Mouse (Mus musculus) adrenal gland, postnatal 4 days (tissue): ENCODE data around the gene Zfp605. TPM values are rescaled to one million over a fixed set of nuclear protein-coding genes. Genes with fewer than 3 reads are reported as not detected.
"Not testable (repeated sequence)": the region's sequence is repeated elsewhere in the genome, so short reads cannot be mapped to it uniquely, and the experiment has no call there.

Experiments used
- DNase-seq, 2 experiments: peaks; one replicate each; pipeline ENCODE4 v3.0.0; 2021 to 2022; ENCODE audit warnings: low spot score in 2 of 2, mixed read lengths in 2 of 2
- total RNA-seq, 2 experiments: library from RNA; stranded (reverse); gene quantifications; 2 replicates each; pipeline ENCODE4 v1.2.3; 2021

Gene Zfp605
- total RNA-seq, 2 experiments from 2014 or later: 7.6 to 8.2 TPM

DNA sequence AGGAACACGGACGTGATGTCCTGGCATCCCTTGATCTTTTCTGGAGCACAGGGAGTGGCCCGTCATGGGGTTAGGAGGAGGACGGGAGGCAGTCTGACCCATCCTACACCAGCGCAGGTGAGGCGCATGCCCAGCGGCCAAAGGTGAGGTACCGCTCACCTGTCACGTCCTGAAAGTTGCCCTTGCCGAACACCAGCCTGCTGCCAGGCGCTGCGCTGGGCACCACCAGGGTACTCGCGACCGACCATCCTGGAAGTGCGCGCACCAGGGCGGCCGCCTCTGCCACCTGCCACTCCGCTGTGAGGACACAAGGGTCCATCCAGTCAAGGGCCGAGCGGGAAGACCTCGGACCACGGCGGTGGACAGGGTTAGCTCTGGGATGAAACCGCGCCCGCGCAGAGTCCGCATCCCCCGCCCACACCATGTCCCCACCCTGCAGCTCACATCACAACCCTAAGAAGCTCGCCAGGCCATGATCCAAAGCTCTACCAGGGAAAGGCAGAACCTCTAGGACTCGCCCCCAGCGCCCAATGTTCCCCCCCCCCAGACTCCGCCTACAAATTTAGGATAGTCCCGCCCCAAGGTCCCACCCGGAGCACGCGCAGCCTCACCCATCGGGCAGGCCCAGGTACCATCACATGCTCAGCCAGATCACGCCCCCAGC lies 2.9 kb upstream of the Zfp605 start:
- DNase-seq: no peak

GRCm38 (mm10) chr5:110107581-110108304 lies 2.1 kb upstream of the Zfp605 start, which contains the start of gene Gtpbp6:
TSS of gene Gtpbp6 (minus strand) at chr5:110108197.
- peak; percentile 87 to 92 for DNase-seq

DNA sequence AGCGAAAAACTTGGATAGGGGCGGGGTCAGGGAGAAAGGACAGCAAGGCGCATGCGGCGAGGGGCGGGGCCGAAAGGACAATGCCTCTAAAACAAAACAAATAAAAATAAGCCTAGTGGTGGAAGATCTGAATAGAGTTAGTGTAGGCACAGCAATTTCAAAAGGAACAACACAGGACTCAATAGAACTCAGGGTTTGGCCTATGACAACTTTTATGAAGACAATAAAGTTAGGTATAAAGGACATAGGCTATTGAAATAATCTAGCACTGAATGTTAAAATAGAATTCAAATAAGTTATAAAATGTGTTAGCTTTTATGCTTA lies 1.6 kb upstream of the Zfp605 start:
- no peak for DNase-seq

- DNase-seq: not testable (repeated sequence)
These were observed 12.5 kb downstream of the Zfp605 start for GRCm38 (mm10) chr5:110122380-110122779.

GRCm38 (mm10) chr5:110135293-110136086 lies 25.6 kb downstream of the Zfp605 start, which contains the start of gene Chfr:
TSS of gene Chfr (plus strand) at chr5:110135842.
- DNase-seq: peak; percentile 98

DNA sequence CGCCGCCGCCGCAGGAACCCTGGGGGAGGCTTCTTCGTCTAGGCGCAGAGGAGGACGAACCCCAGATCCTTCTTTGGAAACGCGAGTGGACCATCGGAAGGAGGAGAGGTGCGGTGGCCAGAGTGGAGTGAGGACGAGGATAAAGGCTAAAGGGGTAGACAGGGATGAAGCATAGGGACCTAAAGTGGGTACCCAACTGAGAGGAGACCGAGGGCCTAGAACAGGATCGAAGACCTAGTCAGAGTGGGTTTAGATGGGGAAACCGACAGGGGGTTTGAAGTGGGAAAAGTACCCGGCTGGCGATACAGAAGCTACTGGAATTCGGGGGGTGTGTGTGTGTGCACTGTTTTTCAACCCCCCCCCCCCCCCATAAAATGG lies 26.2 kb downstream of the Zfp605 start:
- no peak for DNase-seq

DNA sequence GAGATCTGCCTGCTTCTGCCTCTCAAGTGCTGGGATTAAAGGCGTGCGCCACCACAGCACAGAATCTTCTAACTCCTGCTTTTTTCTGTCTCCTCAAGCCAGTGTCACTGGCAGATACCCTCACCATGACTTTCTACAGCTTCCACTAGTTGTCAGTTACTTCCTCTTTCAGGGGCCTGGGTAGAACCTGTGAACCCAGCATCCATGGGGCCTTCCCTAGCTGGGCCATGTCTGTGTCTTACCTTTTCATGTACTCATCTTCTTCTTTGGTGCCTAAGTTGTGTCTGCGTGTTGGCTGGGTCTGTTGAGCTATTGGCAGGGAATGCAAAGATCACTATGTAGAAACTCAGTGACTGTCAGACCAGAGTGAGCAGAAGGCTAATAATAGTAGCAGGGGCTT lies 27.9 kb downstream of the Zfp605 start:
- DNase-seq: no peak

- DNase-seq: no peak
These were observed 29.4 kb downstream of the Zfp605 start for GRCm38 (mm10) chr5:110139325-110139724.

- DNase-seq: no peak
These were observed 30.5 kb downstream of the Zfp605 start for GRCm38 (mm10) chr5:110140424-110140823.

- DNase-seq: no peak
These were observed 32.4 kb downstream of the Zfp605 start for GRCm38 (mm10) chr5:110142309-110142708.

- DNase-seq: no peak
These were observed 33.1 kb downstream of the Zfp605 start for GRCm38 (mm10) chr5:110143007-110143406.

- no peak for DNase-seq
These were observed 59.5 kb downstream of the Zfp605 start for GRCm38 (mm10) chr5:110169374-110169773.

DNA sequence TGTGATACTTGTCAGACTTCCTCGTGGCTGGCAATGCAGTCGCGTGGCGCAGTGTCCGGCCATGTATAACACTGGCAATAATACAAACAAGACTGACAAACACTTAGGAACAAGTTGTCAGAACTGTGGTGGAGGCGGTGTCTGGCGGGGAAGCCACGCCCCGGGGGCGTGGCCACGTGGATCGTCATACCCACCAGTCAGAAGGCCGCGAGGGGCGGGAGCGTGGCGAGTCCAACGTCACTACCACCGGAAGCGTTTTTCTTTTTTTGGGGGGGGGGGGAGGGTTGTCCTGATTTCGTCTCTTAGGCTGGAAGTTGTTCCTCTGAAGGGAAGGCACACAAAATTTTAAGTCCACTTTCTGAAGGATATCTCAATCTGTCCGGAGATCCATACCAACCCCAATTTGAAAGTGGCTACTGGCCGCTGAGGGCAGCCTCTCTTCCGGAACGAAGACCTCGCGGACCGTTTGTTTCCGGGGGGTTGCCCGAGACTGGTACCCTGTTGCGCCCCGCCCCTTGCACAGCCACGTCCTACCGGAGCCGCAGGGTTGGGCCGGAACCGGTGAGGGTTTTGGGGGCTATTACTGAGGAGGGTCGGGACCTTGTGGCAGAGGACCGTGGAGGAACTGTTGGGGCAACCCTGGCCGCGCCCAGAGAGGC lies 66.6 kb downstream of the Zfp605 start, which contains the start of gene Golga3:
Gene Golga3 (plus strand): TSS at position 340 of the 659 bp plus-strand sequence.
- peak; percentile 81 to 83 for DNase-seq

DNA sequence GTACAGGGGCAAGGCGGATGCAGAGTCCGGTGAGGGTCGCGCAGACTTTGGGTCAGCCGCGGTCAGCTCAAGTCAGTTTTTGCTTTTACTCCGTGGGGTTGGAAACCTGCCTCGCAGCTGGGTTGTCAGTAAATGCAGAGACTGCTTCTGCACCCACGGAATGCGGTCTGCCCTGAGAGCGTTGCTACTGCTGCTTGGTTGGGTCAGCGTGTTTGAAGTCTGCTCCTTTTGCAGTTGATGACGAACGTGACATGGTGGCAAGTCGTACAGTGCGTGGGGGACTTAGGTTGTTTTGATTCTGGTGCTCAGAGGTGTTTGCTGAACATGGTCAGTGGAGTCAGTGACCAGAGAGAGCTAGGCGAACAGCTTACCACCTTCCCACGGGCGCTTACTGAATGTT lies 67.1 kb downstream of the Zfp605 start:
- peak in 1 of 2 experiments; percentile 4 for DNase-seq

DNA sequence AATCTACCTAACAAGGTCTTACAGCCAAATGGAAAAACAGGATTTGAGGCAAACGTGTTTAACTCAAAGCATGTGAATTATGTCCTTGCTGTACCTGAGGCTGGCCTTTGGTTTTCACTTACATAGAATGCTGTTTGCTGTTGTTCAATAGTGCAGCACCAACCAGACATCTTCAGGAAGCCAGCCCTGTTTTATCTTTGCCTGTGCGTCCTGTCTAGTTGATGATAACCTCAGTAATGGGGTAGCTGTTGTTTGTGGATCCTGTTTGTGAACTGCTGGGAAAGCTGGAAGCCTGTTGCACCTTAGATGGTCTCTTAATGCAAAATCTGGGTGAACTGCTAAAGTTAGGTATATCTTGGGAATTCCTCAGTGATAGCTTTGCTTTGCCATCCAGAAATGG lies 68.7 kb downstream of the Zfp605 start:
- no peak for DNase-seq

Other genes with a start within 250 kb of the Zfp605 start
- gene Gm15446, start 186.7 kb upstream of the Zfp605 start, total RNA-seq: 10 to 100 TPM; 14.1 to 14.4 TPM
- 10 to 100 TPM; 33.3 to 33.5 TPM for gene Zfp932, start 113.6 kb upstream of the Zfp605 start, total RNA-seq
- gene Gm17655, start 37.6 kb upstream of the Zfp605 start, total RNA-seq: 10 to 100 TPM; 11.4 to 15.8 TPM
- under 1 TPM; 0.65 to 0.87 TPM for gene Gm35315, start 15.7 kb upstream of the Zfp605 start, total RNA-seq
- gene Plcxd1, start 10.1 kb upstream of the Zfp605 start, total RNA-seq: under 1 TPM; 0.20 to 0.25 TPM
- gene Gtpbp6, start 1.9 kb upstream of the Zfp605 start, total RNA-seq: 10 to 100 TPM; 58.3 to 59.9 TPM
- 10 to 100 TPM; 48.3 to 54.5 TPM for gene Chfr, start 25.8 kb downstream of the Zfp605 start, total RNA-seq
- 10 to 100 TPM; 39.9 to 43.6 TPM for gene Golga3, start 66.6 kb downstream of the Zfp605 start, total RNA-seq
- gene Ankle2, start 120.9 kb downstream of the Zfp605 start, total RNA-seq: 10 to 100 TPM; 47.2 to 48.3 TPM
- 10 to 100 TPM; 48.1 to 49.0 TPM for gene Pgam5, start 159.8 kb downstream of the Zfp605 start, total RNA-seq
- 10 to 100 TPM; 12.9 to 16.3 TPM for gene Pxmp2, start 176.1 kb downstream of the Zfp605 start, total RNA-seq
- 10 to 100 TPM; 18.1 to 22.2 TPM for gene Pole, start 176.2 kb downstream of the Zfp605 start, total RNA-seq
- gene P2rx2, start 233.1 kb downstream of the Zfp605 start, total RNA-seq: under 1 TPM; 0.84 to 0.87 TPM
- not detected for gene Lrcol1, start 234.6 kb downstream of the Zfp605 start, total RNA-seq